Mouse (Mus musculus): Measurements from ENCODE around the gene Olfr482. TPM values are rescaled to one million over a fixed set of nuclear protein-coding genes. Genes with fewer than 3 reads are reported as not detected.

Olfr482 gene
- not detected in 2 replicates for polyA plus RNA-seq (2021; fragmentation: Nextera tagmentation)
- long read RNA-seq, experiment 1: 0 reads
- long read RNA-seq, experiment 2: 0 reads

DNA sequence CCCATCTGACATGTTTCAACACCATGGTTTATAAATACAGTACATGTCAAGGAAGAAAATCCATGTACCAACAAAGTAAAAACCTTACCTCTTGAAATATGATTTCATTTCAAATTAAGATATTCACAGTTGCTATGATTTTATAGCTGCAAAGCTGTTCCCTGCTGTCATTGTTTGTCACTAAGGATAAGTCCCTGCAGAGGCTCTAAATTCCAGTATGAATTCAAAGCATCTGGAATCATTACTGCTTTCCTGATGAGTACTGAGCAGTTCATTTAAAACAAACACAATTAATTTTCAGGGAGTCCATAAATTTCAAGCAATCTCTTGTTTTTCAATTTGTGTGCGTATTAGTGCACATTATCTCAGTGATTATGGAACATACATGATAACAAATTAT, at the start of gene Olfr482:
TSS of gene Olfr482 (minus strand) at position 101 of the 400 bp plus-strand sequence.

GRCm38 (mm10) chr7:108127349-108127748, 30.0 kb upstream of the Olfr482 start, which contains the start of gene Olfr484:
Gene Olfr484, minus strand, starts transcription at chr7:108127449.

DNA sequence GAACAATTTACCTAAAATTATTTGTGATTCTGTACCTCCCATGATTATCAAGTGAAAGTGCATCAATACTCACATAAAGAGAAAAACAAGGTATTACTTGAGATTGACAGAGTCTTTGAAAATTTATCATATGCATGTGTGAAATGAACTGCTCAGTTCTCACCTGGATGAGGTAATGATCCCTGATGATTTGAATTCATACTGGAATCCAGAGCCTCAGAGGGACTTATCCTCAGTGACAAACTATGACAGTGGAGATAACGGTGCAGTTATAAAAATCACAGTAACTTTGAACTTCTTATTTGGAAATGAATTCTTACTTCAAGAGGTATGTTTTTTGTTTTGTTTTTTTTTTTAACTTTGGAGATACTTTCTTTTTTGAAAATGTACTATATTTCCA, 3.2 kb upstream of the Olfr482 start, which contains the start of gene Olfr483:
TSS of gene Olfr483 (plus strand) at position 301 of the 400 bp plus-strand sequence.

DNA sequence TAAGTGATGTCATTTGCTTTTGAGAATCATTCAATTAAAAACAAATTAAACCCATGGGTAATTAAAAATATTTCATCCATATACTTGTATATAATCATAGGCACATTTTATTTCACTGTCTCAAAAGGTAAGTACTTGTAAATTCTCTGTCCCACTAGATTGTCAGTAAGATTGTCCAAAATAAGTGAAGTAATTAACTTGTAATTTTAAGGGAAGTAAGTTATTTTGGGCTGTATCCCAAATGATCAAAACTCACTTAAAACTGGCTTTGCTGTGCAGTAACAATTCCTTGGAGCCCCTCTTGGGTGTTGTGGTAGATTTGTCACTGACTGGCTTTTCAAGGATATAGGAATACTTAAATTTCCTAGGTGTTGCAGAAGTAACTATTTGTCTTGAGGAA, 17.8 kb downstream of the Olfr482 start, which contains the start of gene Olfr481:
TSS of gene Olfr481 (plus strand) at position 301 of the 400 bp plus-strand sequence.

GRCm38 (mm10) chr7:108067246-108067645, 30.1 kb downstream of the Olfr482 start, which contains the start of gene Olfr480:
Gene Olfr480, minus strand, starts transcription at chr7:108067346.

GRCm38 (mm10) chr7:108050393-108050792, 47.0 kb downstream of the Olfr482 start, which contains the start of gene Olfr479:
Gene Olfr479, plus strand, starts transcription at chr7:108050693.

Other genes with a start within 250 kb of the Olfr482 start
- gene Olfr472, start 199.7 kb downstream of the Olfr482 start, polyA plus RNA-seq (2021; fragmentation: Nextera tagmentation): 0.14 TPM in 1 of 2 replicates, not detected in the other
- not detected in 2 replicates for gene Olfr473, start 167.1 kb downstream of the Olfr482 start, polyA plus RNA-seq (2021; fragmentation: Nextera tagmentation)
- gene Olfr474, start 142.9 kb downstream of the Olfr482 start, polyA plus RNA-seq (2021; fragmentation: Nextera tagmentation): not detected in 2 replicates
- gene Olfr476, start 132.8 kb downstream of the Olfr482 start, polyA plus RNA-seq (2021; fragmentation: Nextera tagmentation): not detected in 2 replicates
- gene Olfr477, start 110.9 kb downstream of the Olfr482 start, polyA plus RNA-seq (2021; fragmentation: Nextera tagmentation): not detected in 2 replicates
- not detected in 2 replicates for gene Olfr478, start 63.6 kb downstream of the Olfr482 start, polyA plus RNA-seq (2021; fragmentation: Nextera tagmentation)
- gene Olfr479, start 46.9 kb downstream of the Olfr482 start, polyA plus RNA-seq (2021; fragmentation: Nextera tagmentation): not detected in 2 replicates
- gene Olfr480, start 30.2 kb downstream of the Olfr482 start, polyA plus RNA-seq (2021; fragmentation: Nextera tagmentation): not detected in 2 replicates
- gene Olfr481, start 17.7 kb downstream of the Olfr482 start, polyA plus RNA-seq (2021; fragmentation: Nextera tagmentation): not detected in 2 replicates
- gene Olfr483, start 3.3 kb upstream of the Olfr482 start, polyA plus RNA-seq (2021; fragmentation: Nextera tagmentation): not detected in 2 replicates
- 0.06 TPM in 1 of 2 replicates, not detected in the other for gene Olfr484, start 29.9 kb upstream of the Olfr482 start, polyA plus RNA-seq (2021; fragmentation: Nextera tagmentation)
- gene Olfr485, start 62.3 kb upstream of the Olfr482 start, polyA plus RNA-seq (2021; fragmentation: Nextera tagmentation): not detected in 2 replicates
- not detected in 2 replicates for gene Olfr486, start 75.2 kb upstream of the Olfr482 start, polyA plus RNA-seq (2021; fragmentation: Nextera tagmentation)
- gene Olfr487, start 117.0 kb upstream of the Olfr482 start, polyA plus RNA-seq (2021; fragmentation: Nextera tagmentation): not detected in 2 replicates
- not detected in 2 replicates for gene Olfr488, start 160.8 kb upstream of the Olfr482 start, polyA plus RNA-seq (2021; fragmentation: Nextera tagmentation)
- gene Olfr490, start 191.3 kb upstream of the Olfr482 start, polyA plus RNA-seq (2021; fragmentation: Nextera tagmentation): not detected in 2 replicates
- gene Olfr491, start 215.9 kb upstream of the Olfr482 start, polyA plus RNA-seq (2021; fragmentation: Nextera tagmentation): not detected in 2 replicates
- gene Olfr492, start 226.1 kb upstream of the Olfr482 start, polyA plus RNA-seq (2021; fragmentation: Nextera tagmentation): not detected in 2 replicates
- not detected in 2 replicates for gene Olfr493, start 249.4 kb upstream of the Olfr482 start, polyA plus RNA-seq (2021; fragmentation: Nextera tagmentation)

All from left cerebral cortex, adult 6 months (tissue).